Mouse (Mus musculus): ENCODE measurements around the gene Tmem238. TPM values are rescaled to one million over a fixed set of nuclear protein-coding genes. Genes with fewer than 3 reads are reported as not detected.
"Not testable (repeated sequence)": the region's sequence is repeated elsewhere in the genome, so short reads cannot be mapped to it uniquely, and the experiment has no call there.

Tmem238 gene
- total and polyA plus RNA-seq, 3 experiments: 4.3 to 5.4 (median 5.3) TPM

DNA sequence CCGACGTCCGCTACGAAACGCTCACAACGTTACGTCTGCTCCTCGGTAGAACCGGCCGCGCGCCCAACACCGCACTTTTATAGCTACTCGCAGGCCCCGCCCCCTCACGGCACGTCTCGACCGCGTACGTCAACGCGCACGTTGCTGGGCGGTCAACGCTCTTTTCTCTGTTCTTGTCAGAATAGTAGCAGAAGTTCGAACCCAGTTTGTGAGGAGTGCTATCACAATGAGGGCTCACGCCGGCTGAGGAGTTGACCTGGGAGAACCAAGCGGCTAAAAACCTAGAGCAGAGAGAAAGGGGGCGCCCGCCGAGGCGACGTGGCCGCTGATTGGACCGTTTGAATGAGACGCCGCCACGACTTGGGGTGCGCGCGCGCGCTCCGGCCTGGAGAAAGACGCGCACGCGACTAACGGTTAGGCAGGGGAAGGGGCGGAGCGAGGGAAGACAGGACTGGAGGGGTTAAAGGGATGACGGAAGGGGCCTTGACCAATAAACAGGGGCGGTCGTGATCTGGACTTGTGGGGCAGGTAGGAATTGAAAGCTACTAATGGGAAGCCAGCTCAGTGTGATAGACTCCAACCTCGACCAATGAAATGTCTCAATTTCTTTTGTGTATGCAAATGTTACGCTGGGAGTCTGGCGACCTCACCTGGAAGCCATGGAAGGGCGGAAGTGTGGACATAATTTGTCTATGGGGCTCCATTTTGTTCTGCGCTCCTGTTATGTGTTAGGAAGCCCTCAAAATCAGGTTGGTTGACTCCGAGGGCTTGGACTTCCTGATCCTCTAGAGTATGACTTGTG lies 23.0 kb upstream of the Tmem238 start, which contains the start of gene Ube2s:
Gene Ube2s, minus strand, starts transcription at position 288 of the 802 bp plus-strand sequence.
- no peaks in the 10 kb centered on the region for H3K27me3 ChIP-seq (ENCODE audit: control insufficient read depth, insufficient read depth, low read length)
- peak within 1 kb of the TSS; percentile 86 for H3K9ac ChIP-seq (ENCODE audit: low read depth, low read length)
- no peaks in the 10 kb centered on the region for H3K79me2 ChIP-seq (replicated peaks; ENCODE audit: control insufficient read depth, insufficient read depth, low read length)
- H3K4me3 ChIP-seq: peak within 1 kb of the TSS; percentile 95
- peaks cover 20% of the 10 kb centered on the region for H3K36me3 ChIP-seq (ENCODE audit: control insufficient read depth, insufficient read depth, low read length)
- peak; percentile 85 for TF ChIP-seq POLR2A (IDR thresholded peaks at IDR 0.05; ENCODE audit: insufficient read depth, low read depth, low read length)
- peak; percentile 45 for TF ChIP-seq CTCF (IDR thresholded peaks at IDR 0.05)
- TF ChIP-seq EP300 (IDR thresholded peaks at IDR 0.05; ENCODE audit: insufficient read depth, low read depth, low read length): 0 out of 2 replicates have a peak, but pooled peaks have one; percentile 5
- WGBS: under 1% methylated on average over 62 of the region's 62 CpGs
- H3K4me1 ChIP-seq (ENCODE audit: control insufficient read depth, insufficient read depth, low read length): peaks cover 5% of the 10 kb centered on the region
- peak within 1 kb of the TSS; percentile 98 for H3K27ac ChIP-seq
- intact Hi-C loops (cut with DNase I): loop anchor here (1.0 to 5.0 kb wide), 6 partner anchors 20 to 202 kb away; partner anchors contain the start of genes Fiz1, Gm44973, Hspbp1 and Rpl28
- peak; percentile 97 to 99 for DNase-seq

DNA sequence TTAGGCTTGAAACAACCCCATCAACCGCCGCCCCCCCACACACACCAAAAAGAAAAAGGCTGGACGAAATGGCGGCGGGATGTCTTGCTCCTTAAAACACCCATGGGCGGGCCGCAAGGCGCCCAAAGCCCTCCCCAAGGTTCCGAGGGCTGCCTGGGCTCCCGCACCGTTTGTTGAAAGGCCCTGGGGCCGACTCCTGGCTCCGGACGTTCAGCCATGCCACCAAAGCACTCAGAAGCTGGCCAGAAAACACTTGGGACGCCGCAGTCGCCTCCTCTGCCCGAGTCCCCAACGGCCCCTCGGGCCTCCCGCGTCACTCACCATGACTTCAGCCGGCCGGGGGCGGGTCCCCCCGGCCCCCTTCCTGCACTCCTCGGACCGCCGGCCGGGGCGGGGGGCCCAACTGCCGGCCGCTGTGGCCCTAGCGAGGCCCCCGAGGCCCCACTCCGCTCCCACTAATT lies 22.4 kb upstream of the Tmem238 start:
- no peaks in the 10 kb centered on the region for H3K79me2 ChIP-seq (replicated peaks; ENCODE audit: control insufficient read depth, insufficient read depth, low read length)
- TF ChIP-seq CTCF (IDR thresholded peaks at IDR 0.05): no peak
- no peak for TF ChIP-seq EP300 (IDR thresholded peaks at IDR 0.05; ENCODE audit: insufficient read depth, low read depth, low read length)
- no peak for TF ChIP-seq POLR2A (IDR thresholded peaks at IDR 0.05; ENCODE audit: insufficient read depth, low read depth, low read length)
- H3K27me3 ChIP-seq (ENCODE audit: control insufficient read depth, insufficient read depth, low read length): no peaks in the 10 kb centered on the region
- H3K4me1 ChIP-seq (ENCODE audit: control insufficient read depth, insufficient read depth, low read length): peaks cover 5% of the 10 kb centered on the region
- peak overlapping the region; percentile 86 for H3K9ac ChIP-seq (ENCODE audit: low read depth, low read length)
- peaks cover 26% of the 10 kb centered on the region for H3K36me3 ChIP-seq (ENCODE audit: control insufficient read depth, insufficient read depth, low read length)
- DNase-seq: no peak
- H3K4me3 ChIP-seq: peak overlapping the region; percentile 95
- H3K27ac ChIP-seq: peak overlapping the region; percentile 98
- intact Hi-C loops (cut with DNase I): loop anchor here (1.0 to 5.0 kb wide), 5 partner anchors 20 to 203 kb away; partner anchors contain the start of genes Fiz1, Gm44973, Hspbp1 and Rpl28
- under 1% methylated on average over 22 of the region's 36 CpGs for WGBS

DNA sequence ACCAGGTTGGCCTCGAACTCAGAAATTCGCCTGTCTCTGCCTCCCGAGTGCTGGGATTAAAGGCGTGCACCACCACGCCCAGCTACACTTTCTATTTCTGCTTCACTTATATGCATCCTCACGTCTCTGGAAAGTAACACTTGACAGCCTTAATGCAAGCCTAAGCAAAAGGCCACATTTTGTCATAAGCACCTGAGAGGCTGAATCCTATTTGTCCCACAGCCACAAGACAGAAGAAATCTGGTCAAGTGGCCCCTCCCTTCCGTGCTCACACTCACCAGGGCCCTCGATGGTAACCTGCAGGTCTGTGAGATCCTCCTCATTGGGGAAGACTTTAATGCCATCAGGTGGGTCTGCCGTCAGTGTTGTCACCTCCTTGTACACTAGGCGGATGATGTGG lies 21.7 kb upstream of the Tmem238 start:
- Histone ChIP-seq H3K36me3 (ENCODE audit: control insufficient read depth, insufficient read depth, low read length) (peaks cover 29% of the 10 kb centered on the region), H3K4me3 (peak overlapping the region; percentile 95), H3K9ac (ENCODE audit: low read depth, low read length) (peak overlapping the region; percentile 86), H3K27ac (peak overlapping the region; percentile 98; the same call in 1 of the 2 replicates)
- H3K79me2 ChIP-seq (replicated peaks; ENCODE audit: control insufficient read depth, insufficient read depth, low read length); DNase-seq; H3K27me3 ChIP-seq (ENCODE audit: control insufficient read depth, insufficient read depth, low read length); H3K4me1 ChIP-seq (ENCODE audit: control insufficient read depth, insufficient read depth, low read length): not testable (repeated sequence)
- WGBS: 32% methylated on average over 10 of the region's 10 CpGs
- intact Hi-C loops (cut with DNase I): loop anchor here (5.0 kb wide), 3 partner anchors 56 to 131 kb away; partner anchors contain the start of gene Hspbp1

DNA sequence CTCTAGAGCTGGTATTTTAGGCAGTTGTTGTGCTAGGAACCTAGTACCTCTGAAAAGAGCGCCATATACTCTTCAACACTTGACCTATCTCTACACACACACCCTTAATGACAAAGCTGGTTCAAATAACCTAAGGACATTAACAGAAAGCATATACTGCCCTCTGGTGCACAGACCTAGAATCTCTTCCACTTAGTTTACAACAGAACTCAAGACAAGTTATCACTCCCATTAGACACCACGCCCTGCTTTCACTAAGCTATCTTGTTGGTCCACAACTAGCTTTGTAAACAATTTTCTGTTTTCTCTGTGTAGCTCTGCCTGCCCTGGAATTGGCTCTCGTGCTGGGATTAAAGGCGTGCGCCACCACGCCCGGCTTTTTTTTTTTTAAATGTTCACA lies 17.3 kb upstream of the Tmem238 start:
- no peak for DNase-seq
- peaks cover 3% of the 10 kb centered on the region; the same call in 1 of the 2 replicates for H3K4me1 ChIP-seq (ENCODE audit: control insufficient read depth, insufficient read depth, low read length)
- no peaks in the 10 kb centered on the region for H3K79me2 ChIP-seq (replicated peaks; ENCODE audit: control insufficient read depth, insufficient read depth, low read length)
- no peaks in the 10 kb centered on the region for H3K27me3 ChIP-seq (ENCODE audit: control insufficient read depth, insufficient read depth, low read length)
- no peak overlapping the region for H3K4me3 ChIP-seq
- intact Hi-C loops (cut with DNase I): loop anchor here (2.0 to 10.0 kb wide), 3 partner anchors 182 to 652 kb away; partner anchors contain the start of gene Leng9
- no peak overlapping the region for H3K27ac ChIP-seq
- 83% methylated on average over 7 of the region's 7 CpGs for WGBS
- H3K36me3 ChIP-seq (ENCODE audit: control insufficient read depth, insufficient read depth, low read length): peaks cover 25% of the 10 kb centered on the region
- no peak for TF ChIP-seq EP300 (IDR thresholded peaks at IDR 0.05; ENCODE audit: insufficient read depth, low read depth, low read length)
- no peak for TF ChIP-seq POLR2A (IDR thresholded peaks at IDR 0.05; ENCODE audit: insufficient read depth, low read depth, low read length)
- peak; percentile 77 for TF ChIP-seq CTCF (IDR thresholded peaks at IDR 0.05)
- no peak overlapping the region for H3K9ac ChIP-seq (ENCODE audit: low read depth, low read length)

DNA sequence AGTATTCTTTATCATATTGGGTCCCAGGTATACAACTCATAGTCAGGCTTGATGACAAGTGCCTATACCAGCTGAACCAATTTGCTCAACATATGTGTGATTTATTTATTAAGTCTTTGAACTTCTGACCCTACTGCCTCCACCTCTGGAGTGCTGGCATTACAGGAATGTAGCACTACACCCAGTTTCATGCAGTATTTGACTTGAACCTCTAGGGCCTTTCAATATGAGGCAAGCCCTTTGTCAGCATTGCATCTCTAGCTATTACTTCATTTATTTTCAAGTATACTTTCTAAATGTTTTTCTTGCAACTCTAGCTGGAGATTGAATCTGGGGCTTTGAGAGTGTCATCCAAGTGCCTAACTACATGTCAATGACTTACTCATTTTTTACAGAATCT lies 12.8 kb upstream of the Tmem238 start:
- intact Hi-C loops (cut with DNase I): loop anchor here (10.0 kb wide), 1 partner anchor 647 kb away; the partner anchor contains the start of gene Leng9

More for the DNA sequence above, 12.8 kb upstream of the Tmem238 start:
- Histone ChIP-seq H3K4me1 (ENCODE audit: control insufficient read depth, insufficient read depth, low read length) (no peaks in the 10 kb centered on the region), H3K27ac (no peak overlapping the region), H3K36me3 (ENCODE audit: control insufficient read depth, insufficient read depth, low read length) (peaks cover 6% of the 10 kb centered on the region), H3K79me2 (replicated peaks; ENCODE audit: control insufficient read depth, insufficient read depth, low read length) (no peaks in the 10 kb centered on the region), H3K4me3 (no peak overlapping the region), H3K9ac (ENCODE audit: low read depth, low read length) (no peak overlapping the region), H3K27me3 (ENCODE audit: control insufficient read depth, insufficient read depth, low read length) (no peaks in the 10 kb centered on the region)
- TF ChIP-seq CTCF (IDR thresholded peaks at IDR 0.05) (no peak), EP300 (IDR thresholded peaks at IDR 0.05; ENCODE audit: insufficient read depth, low read depth, low read length) (no peak), POLR2A (IDR thresholded peaks at IDR 0.05; ENCODE audit: insufficient read depth, low read depth, low read length) (no peak)
- no peak for DNase-seq
